12 mouse cellular contexts compared by ENCODE assay signal in the genomic region with DNA sequence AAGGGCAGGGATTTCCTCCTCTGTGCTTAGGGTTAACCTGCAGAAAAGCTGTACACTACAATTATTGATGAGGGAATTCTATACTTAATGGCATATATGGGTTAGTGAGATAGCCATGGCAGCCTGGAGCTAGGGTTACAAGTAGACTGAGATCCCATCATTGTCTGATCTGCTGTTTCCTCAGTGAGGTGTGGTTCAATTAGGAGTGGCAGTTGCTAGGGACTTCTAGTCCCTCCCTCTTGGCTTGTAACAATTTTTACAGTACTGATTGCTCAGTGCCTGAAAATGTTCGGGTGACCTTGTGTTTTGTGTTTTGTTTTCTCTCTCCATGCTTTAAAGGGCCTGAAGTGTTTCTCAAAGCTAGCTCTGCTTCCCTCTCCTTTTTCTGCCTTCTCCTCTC. TPM values are rescaled to one million over a fixed set of nuclear protein-coding genes. Genes with fewer than 3 reads are reported as not detected.
DNase-seq lines count a peak whose midpoint lies in the region; ATAC-seq lines count a peak whose summit lies in the region.
"Had no signal": no experiment of that assay in that cellular context is flagged by ENCODE, and none has a peak within 500 bp of the region (broad histone marks: within the 10 kb centered on the region; RNA-seq: fewer than 3 reads in every experiment).

No protein-coding gene starts in this region.

- no peaks in the 10 kb centered on the region for H3K9me3 ChIP-seq in embryonic facial prominence, embryonic 12.5 days
- peaks cover 5% of the 10 kb centered on the region; the same call in 1 of the 2 replicates for H3K9me3 ChIP-seq in hindbrain, embryonic 12.5 days (replicated peaks)
- H3K9me3 ChIP-seq in midbrain, embryonic 13.5 days: no peaks in the 10 kb centered on the region
- H3K9me3 ChIP-seq: limb, embryonic 15.5 days had no signal

- 41% methylated on average over 1 of the region's 1 CpGs for WGBS in embryonic facial prominence, embryonic 12.5 days
- 53% methylated on average over 1 of the region's 1 CpGs for WGBS in hindbrain, embryonic 12.5 days
- 40% methylated on average over 1 of the region's 1 CpGs for WGBS in midbrain, embryonic 13.5 days

- peak overlapping the region; percentile 85 for H3K4me2 ChIP-seq in embryonic facial prominence, embryonic 12.5 days (replicated peaks)
- H3K4me2 ChIP-seq in hindbrain, embryonic 12.5 days (replicated peaks): peak overlapping the region; percentile 65
- H3K4me2 ChIP-seq in midbrain, embryonic 13.5 days (replicated peaks): peak overlapping the region; percentile 72

- peaks cover 10% of the 10 kb centered on the region; the same call in 1 of the 2 replicates for H3K4me1 ChIP-seq in embryonic facial prominence, embryonic 12.5 days
- H3K4me1 ChIP-seq in hindbrain, embryonic 12.5 days: peaks cover 14% of the 10 kb centered on the region
- H3K4me1 ChIP-seq in midbrain, embryonic 13.5 days (replicated peaks): peaks cover 33% of the 10 kb centered on the region

- peak overlapping the region; percentile 89; the same call in 1 of the 2 replicates for H3K4me3 ChIP-seq in embryonic facial prominence, embryonic 12.5 days
- H3K4me3 ChIP-seq in hindbrain, embryonic 12.5 days: peak overlapping the region; percentile 78
- peak overlapping the region; percentile 96 for H3K4me3 ChIP-seq in midbrain, embryonic 13.5 days (replicated peaks)

- no peak overlapping the region for H3K9ac ChIP-seq in embryonic facial prominence, embryonic 12.5 days
- H3K9ac ChIP-seq in hindbrain, embryonic 12.5 days: peak overlapping the region; percentile 87
- peak overlapping the region; percentile 98 for H3K9ac ChIP-seq in midbrain, embryonic 13.5 days (replicated peaks)
- H3K9ac ChIP-seq: limb, embryonic 15.5 days had no signal

- H3K27ac ChIP-seq in embryonic facial prominence, embryonic 12.5 days: no peak overlapping the region
- peak overlapping the region; percentile 90; the same call in 1 of the 2 replicates for H3K27ac ChIP-seq in hindbrain, embryonic 12.5 days
- H3K27ac ChIP-seq in midbrain, embryonic 13.5 days: peak overlapping the region; percentile 96
- H3K27ac ChIP-seq: kidney, postnatal 0 days; limb, embryonic 15.5 days had no signal

- no peak for ATAC-seq in embryonic facial prominence, embryonic 12.5 days (ENCODE audit: insufficient number of reproducible peaks, insufficient read depth, low FRiP score, low TSS enrichment)
- no peak for ATAC-seq in hindbrain, embryonic 12.5 days (ENCODE audit: low FRiP score)
- ATAC-seq in midbrain, embryonic 13.5 days: no peak
- ATAC-seq: lung, postnatal 0 days had no signal

- no peaks in the 10 kb centered on the region for H3K36me3 ChIP-seq in embryonic facial prominence, embryonic 12.5 days
- peaks cover 13% of the 10 kb centered on the region for H3K36me3 ChIP-seq in hindbrain, embryonic 12.5 days
- peaks cover 17% of the 10 kb centered on the region for H3K36me3 ChIP-seq in midbrain, embryonic 13.5 days
- H3K36me3 ChIP-seq: limb, embryonic 15.5 days had no signal

- peak; percentile 59 for DNase-seq in brain, adult 2 months (ENCODE audit: low read depth, low spot score)
- DNase-seq in lung, adult 18-20 months: no peak
- no peak for DNase-seq in adrenal gland, adult 8-10 months
- DNase-seq in adrenal gland, postnatal 14 days: no peak
- DNase-seq: gastrocnemius, postnatal 25 days; heart, postnatal 14 days had no signal

- H3K27me3 ChIP-seq in embryonic facial prominence, embryonic 12.5 days: no peaks in the 10 kb centered on the region
- H3K27me3 ChIP-seq in hindbrain, embryonic 12.5 days: no peaks in the 10 kb centered on the region
- no peaks in the 10 kb centered on the region for H3K27me3 ChIP-seq in midbrain, embryonic 13.5 days

RNA-seq across cellular contexts. Expression of gene Kif5c, which starts 2.1 kb away (rescaled TPM):
- 25.9 and 30.1 TPM in 2 replicates for polyA plus RNA-seq in embryonic facial prominence, embryonic 12.5 days (2016; fragmentation: Nextera tagmentation; extraction: Ambion mirVana)
- polyA plus RNA-seq in hindbrain, embryonic 12.5 days (2016; fragmentation: Nextera tagmentation; extraction: Ambion mirVana): 153 and 157 TPM in 2 replicates
- polyA plus RNA-seq in midbrain, embryonic 13.5 days (2015; fragmentation: Nextera tagmentation; extraction: Ambion mirVana): 180 and 183 TPM in 2 replicates
- 10 to 100 TPM; 10.0 to 17.4 (median 13.4) TPM for total RNA-seq in adrenal gland, adult 8-10 months (2022)
- 7.0 and 10.0 TPM in 2 replicates for total RNA-seq in adrenal gland, postnatal 14 days (2021)
